Mouse (Mus musculus): ENCODE measurements around the gene Plrg1. TPM values are rescaled to one million over a fixed set of nuclear protein-coding genes. Genes with fewer than 3 reads are reported as not detected.

Gene Plrg1
- polyA plus RNA-seq, 1 experiment, result 21.1 TPM

DNA sequence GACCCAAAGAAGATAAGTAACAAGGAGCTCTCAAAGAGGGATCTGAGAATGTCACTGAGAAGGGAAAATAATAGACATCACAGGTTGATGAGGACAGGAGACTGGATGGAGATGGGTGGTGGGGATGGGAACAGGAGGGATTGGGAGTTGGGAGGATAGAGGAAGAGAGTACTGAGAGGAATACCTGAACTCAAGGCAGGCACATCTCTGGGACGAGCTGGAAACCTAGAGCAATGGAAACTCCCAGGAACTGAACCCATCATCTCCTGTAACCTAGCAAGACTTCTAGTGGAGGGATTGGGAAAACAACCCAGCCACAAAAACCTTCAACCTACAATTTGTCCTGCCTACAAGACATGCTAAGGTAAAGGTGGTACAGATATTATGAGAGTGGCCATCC lies 39.1 kb upstream of the Plrg1 start:
- H3K4me1 ChIP-seq (ENCODE audit: control insufficient read depth, insufficient read depth, insufficient read length), result no peaks in the 10 kb centered on the region
- no peak for TF ChIP-seq CTCF (IDR thresholded peaks at IDR 0.05; ENCODE audit: extremely low read depth, insufficient read depth, insufficient read length, insufficient replicate concordance)
- TF ChIP-seq POLR2A (IDR thresholded peaks at IDR 0.05; ENCODE audit: low read depth, low read length), result no peak
- no peaks in the 10 kb centered on the region for H3K27me3 ChIP-seq (ENCODE audit: control insufficient read depth, insufficient read depth, low read length)
- H3K27ac ChIP-seq (ENCODE audit: insufficient read depth, low read length), result no peak overlapping the region
- 68% methylated on average over 1 of the region's 1 CpGs for WGBS
- DNase-seq (ENCODE audit: low read depth in 1 of 2, low spot score in 2 of 2), result no peak
- no peaks in the 10 kb centered on the region for H3K36me3 ChIP-seq (ENCODE audit: control insufficient read depth, insufficient read depth, low read length)
- no peak overlapping the region for H3K4me3 ChIP-seq (ENCODE audit: extremely low read depth, insufficient read depth, insufficient read length)

DNA sequence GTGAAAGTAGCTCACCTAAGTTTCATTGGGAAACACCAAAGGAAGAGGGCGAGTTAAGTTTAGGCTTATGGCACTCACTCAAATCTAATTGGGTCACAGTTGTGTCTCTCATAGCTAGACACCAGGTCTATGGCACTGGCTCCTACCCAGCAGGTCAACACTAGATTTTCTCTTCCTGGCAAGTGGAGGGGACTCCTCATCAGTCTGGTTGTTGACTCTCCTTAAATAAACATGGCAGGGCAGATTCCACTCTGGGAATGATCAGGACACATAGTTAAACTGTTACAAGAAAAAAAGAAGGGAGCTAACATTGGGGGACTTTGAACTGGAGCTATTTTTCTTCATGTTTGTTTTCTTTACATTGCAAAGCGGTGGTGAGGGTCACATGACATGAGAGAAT lies 34.9 kb upstream of the Plrg1 start:
- Histone ChIP-seq H3K27ac (ENCODE audit: insufficient read depth, low read length) (no peak overlapping the region), H3K4me3 (ENCODE audit: extremely low read depth, insufficient read depth, insufficient read length) (no peak overlapping the region), H3K27me3 (ENCODE audit: control insufficient read depth, insufficient read depth, low read length) (no peaks in the 10 kb centered on the region), H3K4me1 (ENCODE audit: control insufficient read depth, insufficient read depth, insufficient read length) (no peaks in the 10 kb centered on the region), H3K36me3 (ENCODE audit: control insufficient read depth, insufficient read depth, low read length) (no peaks in the 10 kb centered on the region)
- WGBS, result 81% methylated on average over 2 of the region's 2 CpGs
- TF ChIP-seq CTCF (IDR thresholded peaks at IDR 0.05; ENCODE audit: extremely low read depth, insufficient read depth, insufficient read length, insufficient replicate concordance) (no peak), POLR2A (IDR thresholded peaks at IDR 0.05; ENCODE audit: low read depth, low read length) (no peak)
- no peak for DNase-seq (ENCODE audit: low read depth in 1 of 2, low spot score in 2 of 2)

DNA sequence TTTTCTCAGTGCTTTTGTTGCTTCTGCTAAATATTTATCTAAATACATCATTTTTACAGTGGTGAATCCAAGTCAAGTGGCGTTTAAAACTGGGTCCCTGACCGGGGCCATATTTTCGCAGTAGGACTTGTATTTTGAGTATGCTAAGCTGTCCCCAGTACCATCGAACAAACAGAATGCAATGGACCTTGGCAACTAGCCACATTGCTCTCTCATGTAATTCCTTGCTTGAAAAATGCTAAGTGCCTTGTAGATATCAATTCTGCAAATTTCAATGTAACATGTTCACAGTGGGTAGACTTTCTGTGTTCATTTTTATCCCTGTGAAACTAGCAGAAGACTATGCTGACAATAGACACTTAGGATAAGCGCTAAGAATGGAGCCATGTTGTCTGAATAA lies 34.1 kb upstream of the Plrg1 start:
- DNase-seq (ENCODE audit: low read depth in 1 of 2, low spot score in 2 of 2), result no peak

DNA sequence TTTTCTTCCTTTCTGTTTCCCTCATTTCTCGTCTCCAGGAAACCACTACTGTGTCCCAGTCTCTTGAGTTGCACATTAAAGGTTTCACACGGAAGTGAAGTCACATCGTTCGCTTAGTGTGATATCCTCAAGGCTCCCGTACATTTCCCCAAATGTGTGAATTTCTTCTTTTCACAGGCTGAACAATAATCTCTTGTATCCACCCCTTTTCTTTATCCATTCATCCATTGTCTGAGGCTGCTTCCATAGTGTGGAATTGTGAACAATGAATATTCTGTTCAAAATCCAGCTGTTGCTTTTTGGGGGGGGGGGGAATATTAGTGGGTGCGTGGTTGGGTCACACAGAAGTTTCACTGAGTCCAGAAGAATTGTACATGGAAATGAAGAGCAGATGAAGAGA lies 30.3 kb upstream of the Plrg1 start:
- TF ChIP-seq POLR2A (IDR thresholded peaks at IDR 0.05; ENCODE audit: low read depth, low read length) (no peak), CTCF (IDR thresholded peaks at IDR 0.05; ENCODE audit: extremely low read depth, insufficient read depth, insufficient read length, insufficient replicate concordance) (no peak)
- WGBS, result 88% methylated on average over 6 of the region's 6 CpGs
- Histone ChIP-seq H3K27ac (ENCODE audit: insufficient read depth, low read length) (no peak overlapping the region), H3K36me3 (ENCODE audit: control insufficient read depth, insufficient read depth, low read length) (no peaks in the 10 kb centered on the region), H3K4me3 (ENCODE audit: extremely low read depth, insufficient read depth, insufficient read length) (no peak overlapping the region), H3K27me3 (ENCODE audit: control insufficient read depth, insufficient read depth, low read length) (no peaks in the 10 kb centered on the region), H3K4me1 (ENCODE audit: control insufficient read depth, insufficient read depth, insufficient read length) (no peaks in the 10 kb centered on the region)
- no peak for DNase-seq (ENCODE audit: low read depth in 1 of 2, low spot score in 2 of 2)

More for the DNA sequence above, 34.1 kb upstream of the Plrg1 start:
- Histone ChIP-seq H3K27me3 (ENCODE audit: control insufficient read depth, insufficient read depth, low read length) (no peaks in the 10 kb centered on the region), H3K36me3 (ENCODE audit: control insufficient read depth, insufficient read depth, low read length) (no peaks in the 10 kb centered on the region), H3K4me3 (ENCODE audit: extremely low read depth, insufficient read depth, insufficient read length) (no peak overlapping the region), H3K27ac (ENCODE audit: insufficient read depth, low read length) (no peak overlapping the region), H3K4me1 (ENCODE audit: control insufficient read depth, insufficient read depth, insufficient read length) (no peaks in the 10 kb centered on the region)
- 86% methylated on average over 5 of the region's 5 CpGs for WGBS
- TF ChIP-seq CTCF (IDR thresholded peaks at IDR 0.05; ENCODE audit: extremely low read depth, insufficient read depth, insufficient read length, insufficient replicate concordance) (no peak), POLR2A (IDR thresholded peaks at IDR 0.05; ENCODE audit: low read depth, low read length) (no peak)

DNA sequence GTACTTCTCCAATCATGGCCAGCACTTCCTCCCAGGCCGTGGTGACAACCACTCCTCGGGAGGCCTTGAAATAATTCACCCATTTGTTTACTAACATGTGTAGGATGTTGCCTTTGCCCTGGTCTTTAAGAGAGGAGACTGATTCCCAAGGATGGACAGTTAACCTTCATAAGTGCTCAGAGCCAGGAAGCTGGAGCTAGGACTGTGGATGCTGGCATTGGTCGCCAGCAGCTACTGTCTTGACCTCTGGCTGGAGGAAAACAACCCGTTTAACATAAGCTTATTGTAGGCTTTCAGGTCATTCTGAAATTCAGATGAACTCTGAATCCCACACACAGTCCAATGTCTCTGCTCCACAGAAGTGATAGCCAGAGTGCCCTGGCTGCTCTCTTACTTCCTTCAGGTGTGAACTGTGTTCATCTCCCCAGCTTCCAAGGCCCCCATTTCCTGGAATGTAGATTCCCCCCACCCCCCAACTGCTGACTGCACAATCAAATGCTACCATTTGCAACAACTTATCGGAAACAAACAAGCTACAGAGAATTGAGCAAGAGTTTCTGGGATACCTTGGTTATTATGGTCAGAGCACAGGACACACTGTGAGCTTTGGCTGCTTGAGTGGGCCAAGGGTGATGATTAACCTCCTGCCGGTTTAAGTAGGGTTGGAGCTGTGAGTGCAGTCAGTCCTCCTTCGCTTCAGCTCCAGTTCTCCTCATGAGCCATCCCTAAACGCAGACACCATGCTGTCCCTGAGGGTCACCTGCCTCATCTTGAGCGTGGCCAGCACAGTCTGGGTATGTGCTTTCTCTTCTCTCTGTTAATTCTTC lies 29.6 kb upstream of the Plrg1 start, which contains the start of gene Fga:
Gene Fga (plus strand): TSS at position 602 of the 827 bp plus-strand sequence.
- TF ChIP-seq POLR2A (IDR thresholded peaks at IDR 0.05; ENCODE audit: low read depth, low read length) (no peak), CTCF (IDR thresholded peaks at IDR 0.05; ENCODE audit: extremely low read depth, insufficient read depth, insufficient read length, insufficient replicate concordance) (no peak)
- Histone ChIP-seq H3K4me3 (ENCODE audit: extremely low read depth, insufficient read depth, insufficient read length) (no peak within 1 kb of the TSS), H3K27ac (ENCODE audit: insufficient read depth, low read length) (no peak within 1 kb of the TSS), H3K36me3 (ENCODE audit: control insufficient read depth, insufficient read depth, low read length) (no peaks in the 10 kb centered on the region), H3K27me3 (ENCODE audit: control insufficient read depth, insufficient read depth, low read length) (no peaks in the 10 kb centered on the region), H3K4me1 (ENCODE audit: control insufficient read depth, insufficient read depth, insufficient read length) (no peaks in the 10 kb centered on the region)
- no peak for DNase-seq (ENCODE audit: low read depth in 1 of 2, low spot score in 2 of 2)
- 81% methylated on average over 9 of the region's 9 CpGs for WGBS

DNA sequence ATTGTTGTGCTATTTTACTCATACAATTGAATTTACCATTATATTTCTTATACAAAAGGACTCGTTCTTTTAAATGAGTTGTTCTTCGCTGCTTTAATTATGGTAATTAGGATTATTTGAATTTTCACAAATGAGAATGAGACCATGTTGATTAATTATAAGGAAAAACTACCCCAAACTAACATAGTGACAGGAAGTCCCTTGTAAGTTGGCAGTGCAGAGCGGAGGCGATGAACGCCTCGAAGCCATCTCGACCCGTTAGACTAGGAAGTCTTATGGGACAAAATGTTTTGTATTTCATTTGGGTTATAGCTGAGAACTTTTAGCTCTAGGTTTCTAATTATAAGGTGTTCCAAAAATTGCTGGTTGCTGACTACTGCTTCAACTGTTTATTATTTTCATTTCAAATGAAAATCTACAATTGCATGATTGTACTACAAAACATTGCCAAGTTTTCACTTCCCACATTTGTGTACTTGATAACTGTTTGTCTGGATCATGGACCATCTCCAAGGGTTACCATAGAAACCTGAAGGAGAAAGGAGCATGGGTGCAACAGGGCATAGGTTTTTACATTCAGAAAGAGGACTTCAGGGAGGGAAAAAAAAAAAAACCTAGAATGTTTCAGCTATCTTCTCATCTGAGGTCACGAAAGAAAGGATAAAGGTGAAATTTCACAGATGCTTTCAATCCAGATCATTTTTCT lies 27.6 kb upstream of the Plrg1 start:
- Histone ChIP-seq H3K4me1 (ENCODE audit: control insufficient read depth, insufficient read depth, insufficient read length) (no peaks in the 10 kb centered on the region), H3K27ac (ENCODE audit: insufficient read depth, low read length) (no peak overlapping the region), H3K36me3 (ENCODE audit: control insufficient read depth, insufficient read depth, low read length) (no peaks in the 10 kb centered on the region), H3K4me3 (ENCODE audit: extremely low read depth, insufficient read depth, insufficient read length) (no peak overlapping the region), H3K27me3 (ENCODE audit: control insufficient read depth, insufficient read depth, low read length) (no peaks in the 10 kb centered on the region)
- TF ChIP-seq POLR2A (IDR thresholded peaks at IDR 0.05; ENCODE audit: low read depth, low read length) (no peak), CTCF (IDR thresholded peaks at IDR 0.05; ENCODE audit: extremely low read depth, insufficient read depth, insufficient read length, insufficient replicate concordance) (no peak)
- DNase-seq (ENCODE audit: low read depth in 1 of 2, low spot score in 2 of 2), result no peak
- 90% methylated on average over 9 of the region's 9 CpGs for WGBS

All from spleen, adult 2 months (tissue).